Mouse (Mus musculus) embryonic stem cell, embryonic (primary cell): ENCODE data around the gene Thpo.

ENCODE experiments used
- CTCF ChIA-PET, 4 experiments: fragments of 300-600 bp in 2 of 4; fragments of 350-600 bp in 2 of 4; sonication (Branson Sonifier 250); formaldehyde crosslinking; loops; one replicate each; lab custom pipeline; 2022; ENCODE audit warnings: inconsistent platforms in 2 of 4; lab: Charles Lee
- POLR2A ChIA-PET, 4 experiments: fragments of 300-600 bp in 2 of 4; fragments of 350-600 bp in 2 of 4; sonication (Branson Sonifier 250); formaldehyde crosslinking; loops; one replicate each; lab custom pipeline; 2022; ENCODE audit warnings: antibody characterized with exemption in 4 of 4, inconsistent platforms in 1 of 4; lab: Charles Lee

Gene Thpo

GRCm38 (mm10) chr16:20732925-20733730 lies 1.2 kb downstream of the Thpo start, which contains the start of gene Chrd:
Gene Chrd (plus strand): TSS chr16:20733127.
- POLR2A ChIA-PET = interaction anchor here in 3 of 4 experiments (0.6 to 3.8 kb wide), 5 partner anchors 8 to 31 kb away, joined by 3 to 13 read pairs (median 3); partner anchors contain the start of genes Clcn2 (in 1 of the 3) and Polr2h (in 1 of the 3)
- CTCF ChIA-PET = interaction anchor here in 2 of 4 experiments (0.5 to 1.5 kb wide), 3 partner anchors 9 to 42 kb away, joined by 3 to 7 read pairs (median 3); no protein-coding TSS in a partner anchor

DNA sequence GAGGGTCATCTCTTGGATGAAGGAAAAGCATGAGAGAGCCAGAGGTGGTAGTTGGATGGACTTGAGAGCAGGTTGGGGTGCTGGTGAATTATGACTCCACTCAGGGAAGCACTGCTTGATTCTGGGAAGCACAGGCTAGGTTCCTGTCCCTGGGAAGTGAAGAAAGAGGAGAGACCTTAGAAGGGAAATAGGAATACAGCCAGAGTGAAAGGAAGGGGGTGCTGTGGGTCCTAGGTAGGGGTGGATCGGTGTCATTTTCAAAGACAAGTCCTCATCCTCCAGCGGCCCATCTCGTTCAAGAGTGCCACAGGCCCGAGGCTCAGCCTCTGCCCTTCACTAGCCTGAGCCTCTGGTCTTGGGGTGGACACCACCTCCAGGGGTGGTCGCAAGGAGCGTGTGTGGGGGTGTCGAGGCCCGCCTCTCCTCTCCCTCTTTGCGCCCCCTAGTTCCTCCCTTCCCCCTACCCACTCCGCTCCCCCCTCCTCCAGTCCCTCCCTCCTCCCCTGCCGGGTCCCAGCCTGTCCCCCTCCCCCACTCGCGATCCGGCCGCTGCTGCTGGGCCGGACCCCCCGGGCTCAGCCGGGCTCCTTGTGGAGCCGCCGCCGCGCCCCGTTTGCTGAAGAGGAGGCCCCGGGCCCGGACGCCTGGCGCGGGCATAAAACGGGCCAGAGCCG lies 1.9 kb downstream of the Thpo start:
- POLR2A ChIA-PET = interaction anchor here (0.6 to 3.8 kb wide), 6 partner anchors 8 to 30 kb away, joined by 3 to 35 read pairs (median 4); partner anchors contain the start of genes Clcn2 (in 3 of the 4) and Polr2h (in 3 of the 4)
- CTCF ChIA-PET = no interaction called here

GRCm38 (mm10) chr16:20731688-20732087 lies 2.6 kb downstream of the Thpo start:
- ChIA-PET CTCF (interaction anchor here in 2 of 4 experiments (0.7 to 3.0 kb wide), 3 partner anchors 15 to 459 kb away, joined by 3 to 14 read pairs (median 3); partner anchors contain the start of genes Clcn2 (in 1 of the 2) and Polr2h (in 1 of the 2)), POLR2A (interaction anchor here (0.6 to 3.8 kb wide), 6 partner anchors 10 to 433 kb away, joined by 3 to 35 read pairs (median 4); partner anchors contain the start of genes Clcn2 (in 2 of the 4) and Polr2h (in 2 of the 4))

DNA sequence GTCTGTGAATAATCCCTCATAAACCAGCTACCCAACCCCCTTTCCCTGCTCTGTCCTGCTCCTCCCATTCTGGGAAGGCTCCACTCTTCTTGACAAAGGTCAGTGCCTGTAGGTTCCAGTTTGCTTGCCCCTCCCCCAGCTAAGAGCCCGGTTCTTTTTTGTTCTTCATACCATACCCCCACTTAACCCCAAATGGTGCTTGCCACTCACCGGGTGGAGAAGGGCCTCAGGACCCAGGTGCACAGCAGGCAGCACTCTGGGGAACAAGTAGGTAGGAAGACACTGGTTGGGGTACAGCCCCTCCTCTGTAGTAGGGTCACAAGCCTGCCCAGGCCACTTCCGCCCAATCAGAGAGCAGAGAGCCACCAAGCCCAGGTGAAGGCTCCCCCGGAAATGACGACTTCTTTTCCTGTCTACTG lies 4.0 kb downstream of the Thpo start:
- POLR2A ChIA-PET = interaction anchor here in 3 of 4 experiments (0.5 to 3.0 kb wide), 15 partner anchors 9 to 1533 kb away, joined by 3 to 35 read pairs (median 3); partner anchors contain the start of genes Clcn2 (in 2 of the 3) and Polr2h (in 1 of the 3)
- CTCF ChIA-PET = interaction anchor here (0.5 to 3.0 kb wide), 10 partner anchors 9 to 781 kb away, joined by 3 to 14 read pairs (median 4); partner anchors contain the start of genes Clcn2 (in 1 of the 4) and Polr2h (in 1 of the 4)

GRCm38 (mm10) chr16:20726384-20726783 lies 7.9 kb downstream of the Thpo start:
- CTCF ChIA-PET = interaction anchor here in 2 of 4 experiments (0.5 to 1.9 kb wide), 4 partner anchors 9 to 449 kb away, joined by 3 to 9 read pairs (median 3); partner anchors contain the start of genes Clcn2 (in 1 of the 2) and Polr2h (in 1 of the 2)

GRCm38 (mm10) chr16:20725750-20726149 lies 8.6 kb downstream of the Thpo start:
- CTCF ChIA-PET = interaction anchor here in 3 of 4 experiments (0.8 to 1.9 kb wide), 6 partner anchors 8 to 39 kb away, joined by 3 to 20 read pairs (median 6); partner anchors contain the start of genes Clcn2 (in 1 of the 3) and Polr2h (in 1 of the 3)
- POLR2A ChIA-PET = interaction anchor here in 2 of 4 experiments (0.7 to 4.3 kb wide), 7 partner anchors 9 to 479 kb away, joined by 3 to 30 read pairs (median 4); partner anchors contain the start of genes Clcn2 (in 2 of the 2), Polr2h (in 2 of the 2) and Ephb3 (in 1 of the 2)

More at GRCm38 (mm10) chr16:20726384-20726783, 7.9 kb downstream of the Thpo start:
- POLR2A ChIA-PET = interaction anchor here in 3 of 4 experiments (0.6 to 4.3 kb wide), 7 partner anchors 9 to 478 kb away, joined by 3 to 30 read pairs (median 4); partner anchors contain the start of genes Clcn2 (in 2 of the 3), Polr2h (in 2 of the 3) and Ephb3 (in 1 of the 3)

DNA sequence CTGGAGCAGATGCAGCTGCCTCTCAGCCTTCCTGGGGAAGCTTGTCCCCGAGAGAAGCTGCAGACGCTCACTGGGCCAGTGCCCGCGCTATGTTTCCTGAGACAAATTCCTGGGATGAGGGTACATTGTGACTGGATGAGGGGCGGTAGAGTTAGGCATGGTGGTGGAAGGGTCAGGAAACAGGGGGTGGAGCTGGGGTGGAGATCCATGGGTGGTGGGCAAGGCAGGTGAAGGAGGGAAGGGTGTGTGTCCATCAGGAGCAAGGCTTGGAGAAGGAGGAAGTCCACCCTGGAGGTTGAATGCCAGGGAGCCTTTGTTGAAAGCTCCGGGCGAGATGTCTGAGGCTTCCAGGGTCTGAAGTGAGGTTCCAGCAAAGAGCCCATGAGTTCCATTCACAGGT lies 9.0 kb downstream of the Thpo start:
- ChIA-PET CTCF (interaction anchor here (0.7 to 1.7 kb wide), 11 partner anchors 10 to 479 kb away, joined by 3 to 21 read pairs (median 4); partner anchors contain the start of gene Ephb3 (in 1 of the 4)), POLR2A (interaction anchor here in 2 of 4 experiments (0.7 to 4.3 kb wide), 8 partner anchors 8 to 479 kb away, joined by 3 to 30 read pairs (median 4); partner anchors contain the start of genes Clcn2 (in 2 of the 2), Polr2h (in 2 of the 2) and Ephb3 (in 1 of the 2))

DNA sequence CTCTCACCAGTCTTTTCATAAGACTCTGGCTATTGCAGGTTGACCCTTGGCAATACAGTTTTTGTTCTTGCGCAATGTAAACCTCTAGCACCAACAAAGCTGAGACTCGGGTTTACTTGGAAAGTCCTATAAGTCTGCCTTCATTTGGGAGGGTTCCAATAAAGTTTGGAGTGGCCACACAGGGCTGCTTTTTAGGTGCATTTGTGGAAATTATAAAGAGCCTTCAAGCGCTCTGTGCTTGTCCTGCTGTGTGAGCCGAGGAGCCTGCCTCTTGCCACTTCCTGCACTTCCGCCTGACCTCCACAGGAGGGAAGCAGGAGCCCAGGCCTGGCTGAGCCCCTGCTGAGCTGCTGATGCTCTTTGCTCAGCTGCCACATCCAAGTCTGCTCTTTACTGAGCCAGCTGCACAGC lies 10.0 kb downstream of the Thpo start:
- ChIA-PET CTCF (interaction anchor here (0.5 to 2.0 kb wide), 23 partner anchors 9 to 534 kb away, joined by 3 to 21 read pairs (median 5); partner anchors contain the start of genes Ephb3 (in 1 of the 4) and Thpo (in 1 of the 4)), POLR2A (interaction anchor here in 3 of 4 experiments (0.6 to 4.3 kb wide), 16 partner anchors 8 to 480 kb away, joined by 3 to 30 read pairs (median 4); partner anchors contain the start of genes Chrd (in 1 of the 3), Clcn2 (in 1 of the 3), Ephb3 (in 1 of the 3) and Polr2h (in 1 of the 3))

DNA sequence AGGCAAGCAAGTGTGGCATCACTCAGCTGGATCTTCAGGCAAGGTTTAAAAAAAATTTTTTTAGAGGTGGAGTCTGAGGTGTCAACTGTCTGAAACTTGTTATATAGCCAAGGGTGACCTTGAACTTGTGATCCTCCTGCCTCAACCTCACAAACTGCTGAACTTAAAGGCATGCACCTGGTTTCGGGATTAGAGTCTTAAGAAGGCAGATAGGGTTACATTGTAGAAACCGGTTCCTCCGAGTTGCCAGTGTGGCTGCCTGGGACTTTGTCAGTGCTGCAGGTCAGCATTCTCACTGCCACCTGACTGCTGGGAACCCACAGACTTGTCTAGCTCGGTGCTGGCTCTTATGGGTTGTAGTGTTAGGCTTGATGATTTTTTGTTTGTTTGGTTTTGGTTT lies 11.1 kb downstream of the Thpo start:
- ChIA-PET POLR2A (interaction anchor here in 3 of 4 experiments (0.6 to 1.9 kb wide), 9 partner anchors 14 to 481 kb away, joined by 3 to 10 read pairs (median 4); partner anchors contain the start of gene Ephb3 (in 1 of the 3)), CTCF (interaction anchor here in 1 of 4 experiments (2.0 kb wide), 1 partner anchor 41 kb away, joined by 16 read pairs; no protein-coding TSS in a partner anchor)

DNA sequence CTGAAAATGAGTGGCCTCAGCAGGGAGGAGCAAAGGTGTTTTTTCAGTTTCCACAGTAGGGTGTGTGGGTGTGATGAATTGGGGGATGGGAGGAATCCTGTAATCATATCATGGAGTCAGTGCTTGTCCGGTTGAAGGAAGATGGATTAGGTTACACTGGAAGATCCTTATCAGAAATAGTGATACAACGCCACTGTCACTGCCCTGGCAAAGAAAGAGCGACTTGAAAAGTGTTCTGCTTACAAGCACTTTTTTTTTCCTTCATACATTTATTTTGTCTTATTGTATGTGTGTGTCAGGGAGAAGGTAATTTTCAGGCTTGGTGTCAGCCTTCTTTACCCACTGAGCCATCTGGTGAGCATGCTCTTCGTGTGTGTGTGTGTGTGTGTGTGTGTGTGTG lies 11.6 kb downstream of the Thpo start:
- ChIA-PET POLR2A (interaction anchor here in 2 of 4 experiments (0.7 to 1.9 kb wide), 5 partner anchors 13 to 176 kb away, joined by 3 to 5 read pairs (median 3); no protein-coding TSS in a partner anchor), CTCF (interaction anchor here in 1 of 4 experiments (0.7 kb wide), 1 partner anchor 39 kb away, joined by 4 read pairs; no protein-coding TSS in a partner anchor)

DNA sequence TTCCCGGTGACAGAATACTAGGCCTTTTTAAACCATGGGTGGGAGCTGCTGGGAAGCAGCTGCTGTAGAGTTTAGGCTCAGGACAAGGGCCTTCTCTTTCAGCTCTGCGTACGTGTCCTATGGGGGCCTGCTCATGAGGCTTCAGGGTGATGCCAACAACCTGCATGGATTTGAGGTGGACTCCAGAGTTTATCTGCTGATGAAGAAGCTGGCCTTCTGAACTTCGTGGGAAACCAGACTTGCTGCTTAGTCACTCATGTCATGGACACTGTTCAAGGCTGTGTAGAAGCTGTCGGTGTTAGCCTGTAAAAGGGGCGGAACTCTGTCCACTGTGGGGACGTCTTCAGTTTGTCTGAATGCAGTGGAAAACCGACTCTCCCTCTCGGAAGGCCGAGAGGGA lies 12.5 kb downstream of the Thpo start:
- CTCF ChIA-PET = interaction anchor here in 1 of 4 experiments (1.2 kb wide), 2 partner anchors 8 to 44 kb away, joined by 3 to 4 read pairs; no protein-coding TSS in a partner anchor

DNA sequence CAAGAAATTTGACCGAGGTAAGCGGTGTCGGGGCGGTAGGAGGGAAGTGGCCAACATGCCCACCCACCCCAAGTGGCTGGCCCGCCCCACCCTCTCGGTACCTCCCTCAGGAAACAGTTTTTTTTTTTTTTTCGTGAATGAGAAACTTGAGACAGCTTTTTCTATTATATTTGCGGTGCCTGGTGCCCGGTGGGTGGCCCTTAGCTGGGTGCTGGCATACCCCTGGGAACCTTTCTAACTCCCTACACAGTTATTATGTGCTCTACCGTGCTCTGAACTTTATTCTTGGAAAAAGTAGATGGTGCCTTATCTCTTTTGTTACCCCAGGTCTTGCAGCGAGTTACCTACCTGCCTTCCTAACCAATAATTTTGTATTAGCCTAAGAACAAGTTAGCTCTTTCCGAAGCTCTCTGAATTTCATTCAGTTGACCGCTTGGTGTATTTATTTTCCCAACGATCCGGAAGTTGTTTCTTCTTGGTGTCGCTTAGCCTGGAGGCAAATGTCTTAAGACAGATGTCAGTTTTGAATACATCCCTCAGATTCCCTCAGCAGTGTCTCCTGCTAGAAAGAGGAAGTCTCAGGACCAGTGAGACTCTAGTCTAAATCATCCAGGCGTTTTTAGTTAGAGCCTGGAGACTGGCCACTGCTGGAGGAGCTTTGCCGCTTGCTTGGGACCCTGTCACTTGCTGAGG lies 16.2 kb downstream of the Thpo start:
- POLR2A ChIA-PET = interaction anchor here in 3 of 4 experiments (0.6 to 9.0 kb wide), 51 partner anchors 8 to 1443 kb away, joined by 3 to 116 read pairs (median 5); partner anchors contain the start of genes Eif2b5 (in 2 of the 3), Abcf3 (in 1 of the 3), Alg3 (in 1 of the 3) and Ap2m1 (in 1 of the 3)
- CTCF ChIA-PET = interaction anchor here (0.5 to 3.8 kb wide), 18 partner anchors 8 to 674 kb away, joined by 3 to 30 read pairs (median 7); partner anchors contain the start of gene Fam131a (in 1 of the 4)

More for the DNA sequence above, 12.5 kb downstream of the Thpo start:
- POLR2A ChIA-PET = interaction anchor here in 2 of 4 experiments (0.6 to 1.9 kb wide), 4 partner anchors 8 to 211 kb away, joined by 3 to 5 read pairs (median 4); no protein-coding TSS in a partner anchor

GRCm38 (mm10) chr16:20717181-20717977 lies 16.9 kb downstream of the Thpo start, which contains the start of the genes Polr2h and Clcn2:
Gene Polr2h (plus strand): TSS chr16:20717665.
Gene Clcn2 (minus strand): TSS chr16:20717746.
- CTCF ChIA-PET = interaction anchor here (0.5 to 3.8 kb wide), 41 partner anchors 8 to 834 kb away, joined by 3 to 30 read pairs (median 4); partner anchors contain the start of genes Thpo (in 2 of the 4), Ephb3 (in 1 of the 4) and Fam131a (in 1 of the 4)
- POLR2A ChIA-PET = interaction anchor here (0.6 to 9.0 kb wide), 103 partner anchors 8 to 1444 kb away, joined by 3 to 116 read pairs (median 4); partner anchors contain the start of genes Abcf3 (in 3 of the 4), Abcc5 (in 2 of the 4), Alg3 (in 2 of the 4) and Ap2m1 (in 2 of the 4)

GRCm38 (mm10) chr16:20716841-20717180 lies 17.5 kb downstream of the Thpo start:
- ChIA-PET CTCF (interaction anchor here (0.6 to 3.8 kb wide), 40 partner anchors 8 to 834 kb away, joined by 3 to 30 read pairs (median 4); partner anchors contain the start of genes Thpo (in 2 of the 4), Ap2m1 (in 1 of the 4) and Ephb3 (in 1 of the 4)), POLR2A (interaction anchor here (0.6 to 9.0 kb wide), 93 partner anchors 9 to 1445 kb away, joined by 3 to 116 read pairs (median 5); partner anchors contain the start of genes Abcf3 (in 3 of the 4), Abcc5 (in 2 of the 4), Alg3 (in 2 of the 4) and Ap2m1 (in 2 of the 4))
